Mouse (Mus musculus) thymus, adult 2 months (tissue): ENCODE measurements around the gene Cops4. TPM values are rescaled to one million over a fixed set of nuclear protein-coding genes. Genes with fewer than 3 reads are reported as not detected.

ENCODE experiments used
- DNase-seq: peaks from one replicate; pipeline ENCODE4 v3.0.0; 2021
- H3K27ac ChIP-seq: fragments of 200-500 bp; 2 replicates; pipeline ENCODE4 v1.5.1; 2012; ENCODE audit warnings: low read length, control low read depth; ENCODE audit not compliant: control insufficient read depth, insufficient read depth
- H3K27me3 ChIP-seq: fragments of 200-500 bp; 2 replicates; pipeline ENCODE4 v1.6.1; 2012; ENCODE audit warnings: mild to moderate bottlenecking, low read length, moderate library complexity, mixed read lengths; ENCODE audit not compliant: control insufficient read depth, insufficient read depth
- H3K36me3 ChIP-seq: fragments of 200-500 bp; 2 replicates; pipeline ENCODE4 v1.6.1; 2012; ENCODE audit warnings: mild to moderate bottlenecking, low read length, moderate library complexity; ENCODE audit not compliant: control insufficient read depth, insufficient read depth
- H3K4me1 ChIP-seq: fragments of 200-500 bp; replicated peaks from 2 replicates; pipeline ENCODE4 v1.6.1; 2012; ENCODE audit warnings: low read length; ENCODE audit not compliant: control insufficient read depth, insufficient read depth
- H3K4me3 ChIP-seq: fragments of 200-500 bp; 2 replicates; pipeline ENCODE4 v1.5.1; 2012; ENCODE audit warnings: mild to moderate bottlenecking, low read length, control low read depth, moderate library complexity; ENCODE audit not compliant: control insufficient read depth, insufficient read depth
- CTCF ChIP-seq: fragments of 200-500 bp; IDR thresholded peaks from 2 replicates; pipeline ENCODE4 v1.5.1; 2012; ENCODE audit warnings: mild to moderate bottlenecking, control low read depth, low read length, moderate library complexity, borderline replicate concordance; ENCODE audit not compliant: control insufficient read depth, poor library complexity, insufficient read depth; ENCODE audit errors: extremely low read depth
- POLR2A ChIP-seq: fragments of 200-500 bp; IDR thresholded peaks from 2 replicates; pipeline ENCODE4 v1.6.1; 2012; ENCODE audit warnings: mild to moderate bottlenecking, low read length, control low read depth, moderate library complexity; ENCODE audit not compliant: control insufficient read depth, poor library complexity, insufficient read depth; ENCODE audit errors: extremely low read depth
- WGBS: fragments of 180-500 bp; shearing (Covaris S2); methylation state at CpG from one replicate; pipeline ENCODE4 v1.1.7; 2018; 5-methylcytosine and 5-hydroxymethylcytosine counted together
- polyA plus RNA-seq: library from polyadenylated mRNA; depleted of rRNA; stranded (reverse); fragments of >200 nt; gene quantifications from 2 replicates; pipeline ENCODE4 v1.2.3, GENCODE M21; 2012; rRNA removed

Cops4 gene
- polyA plus RNA-seq: 24.8 and 26.7 TPM in 2 replicates

DNA sequence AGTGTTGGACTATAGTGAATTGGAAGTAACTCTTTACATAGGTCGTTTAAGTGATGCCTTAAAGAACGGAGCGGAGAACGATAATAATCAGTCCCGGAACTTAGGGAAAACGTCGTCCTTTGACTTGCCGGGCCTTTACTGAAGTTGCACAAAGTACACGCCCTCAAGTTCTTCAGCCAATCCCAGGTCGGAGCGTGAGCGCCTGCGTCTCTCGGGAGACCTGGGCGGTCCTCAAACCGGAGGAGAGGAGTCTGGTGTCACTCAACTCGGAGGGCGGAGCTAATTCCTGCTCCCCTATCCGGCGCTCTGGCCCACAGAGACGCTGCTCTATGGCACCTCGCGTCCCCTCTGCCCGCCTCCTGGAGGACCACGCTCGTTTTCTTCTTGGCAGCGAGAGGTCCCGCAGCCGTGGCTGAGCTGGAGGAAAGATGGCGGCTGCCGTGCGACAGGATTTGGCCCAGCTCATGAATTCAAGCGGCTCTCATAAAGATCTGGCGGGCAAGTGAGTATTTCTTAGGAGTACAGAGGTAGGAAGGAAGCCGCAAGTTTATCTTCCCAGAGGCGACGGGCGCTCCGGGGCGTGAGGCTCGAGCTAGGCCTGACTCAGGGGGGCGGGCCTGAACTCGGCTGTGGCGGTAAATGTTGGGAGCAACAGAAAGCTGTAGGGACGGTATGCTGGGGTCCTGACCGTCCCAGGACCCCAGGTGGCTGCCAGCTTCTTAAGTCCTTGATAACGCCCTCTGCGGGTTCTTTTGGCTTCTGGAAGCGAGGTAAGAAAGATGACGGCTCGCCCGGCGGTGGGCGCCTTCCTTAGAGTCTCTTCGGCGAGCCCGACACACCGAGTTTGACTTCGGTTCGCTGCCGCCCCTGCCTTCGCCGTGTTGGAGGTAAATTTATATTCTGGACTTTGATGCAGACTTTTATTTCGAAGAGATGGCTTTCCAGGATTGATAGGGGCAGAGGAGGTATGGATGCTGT is at the start of gene Cops4:
TSS of gene Cops4 (plus strand) at position 261 of the 978 bp plus-strand sequence.
- WGBS: under 1% methylated on average over 64 of the region's 64 CpGs
- H3K36me3 ChIP-seq: no peaks in the 10 kb centered on the region
- peak within 1 kb of the TSS; percentile 21; the same call in 1 of the 2 replicates for H3K27ac ChIP-seq
- DNase-seq: peak; percentile 99
- no peak for TF ChIP-seq POLR2A
- peak; percentile 40; the same call in 1 of the 2 replicates for TF ChIP-seq CTCF
- no peaks in the 10 kb centered on the region for H3K27me3 ChIP-seq
- peaks cover 5% of the 10 kb centered on the region; the same call in 1 of the 2 replicates for H3K4me1 ChIP-seq
- H3K4me3 ChIP-seq: peak within 1 kb of the TSS; percentile 66

DNA sequence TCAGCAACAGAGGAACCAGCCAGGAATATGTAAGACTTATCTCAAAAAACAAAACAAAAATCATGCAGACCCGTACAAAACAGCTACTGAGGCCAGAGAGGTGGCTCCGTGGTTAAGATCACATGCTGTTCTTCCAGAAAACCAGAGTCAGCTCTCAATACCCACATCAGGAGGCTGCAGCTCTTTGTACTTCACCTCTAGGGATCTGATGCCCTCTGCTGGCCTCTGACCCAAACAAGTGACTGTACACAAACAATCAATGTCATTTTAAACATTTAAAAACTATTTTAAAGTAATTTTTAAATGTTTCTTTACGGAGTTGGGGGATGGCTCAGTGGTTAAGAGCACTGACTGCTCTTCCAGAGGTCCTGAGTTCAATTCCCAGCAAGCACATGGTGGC is 41.8 kb upstream of the Cops4 start:
- no peak for DNase-seq
- TF ChIP-seq POLR2A (no peak), CTCF (no peak)
- H3K36me3 ChIP-seq: peaks cover 15% of the 10 kb centered on the region
- no peak overlapping the region for H3K4me3 ChIP-seq
- no peak overlapping the region for H3K27ac ChIP-seq
- H3K4me1 ChIP-seq: no peaks in the 10 kb centered on the region; the same call in 1 of the 2 replicates
- WGBS: 40% methylated on average over 3 of the region's 3 CpGs
- H3K27me3 ChIP-seq: no peaks in the 10 kb centered on the region

DNA sequence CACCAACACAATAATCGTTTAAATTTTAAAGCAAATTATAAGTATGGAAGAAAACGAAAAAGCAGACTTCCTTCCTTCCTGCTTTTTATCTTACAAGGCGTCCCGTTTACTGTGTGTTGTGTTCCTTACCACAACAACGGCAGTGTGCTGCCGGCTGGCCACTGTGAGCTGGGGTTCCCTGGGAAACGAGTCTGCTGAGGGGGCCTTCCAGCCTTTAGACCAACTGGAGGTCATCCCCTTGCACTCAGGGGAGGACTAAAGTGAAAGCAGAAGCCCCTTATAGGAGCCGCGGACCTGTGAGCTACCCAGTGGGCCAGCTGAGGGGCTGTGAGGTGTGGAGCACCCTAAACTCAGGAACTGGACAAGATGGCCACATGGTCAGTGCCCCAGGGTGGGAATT is 40.5 kb upstream of the Cops4 start:
- TF ChIP-seq CTCF (no peak), POLR2A (no peak)
- 29% methylated on average over 9 of the region's 9 CpGs for WGBS
- no peak for DNase-seq
- no peak overlapping the region for H3K4me3 ChIP-seq
- no peaks in the 10 kb centered on the region; the same call in 1 of the 2 replicates for H3K4me1 ChIP-seq
- no peak overlapping the region for H3K27ac ChIP-seq
- H3K36me3 ChIP-seq: peaks cover 8% of the 10 kb centered on the region
- H3K27me3 ChIP-seq: no peaks in the 10 kb centered on the region

DNA sequence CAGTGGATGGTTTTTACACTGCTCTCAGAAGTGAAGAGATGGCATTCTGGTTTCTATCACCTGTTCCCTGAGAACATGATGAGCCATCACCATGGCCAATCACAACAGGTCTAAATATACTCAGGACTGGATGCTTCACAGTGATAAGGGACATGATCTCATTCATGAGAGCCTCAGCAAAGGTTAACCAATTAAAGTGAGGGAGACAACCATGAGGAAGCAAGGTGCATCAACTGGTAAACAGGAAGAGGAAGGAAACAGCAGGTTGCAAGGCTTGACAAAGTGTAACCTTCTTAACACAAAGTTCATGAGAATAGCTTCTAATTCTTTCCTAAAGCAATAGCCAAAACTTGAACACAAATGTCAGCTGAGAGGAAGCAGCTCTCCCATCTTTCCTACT is 34.5 kb upstream of the Cops4 start:
- Histone ChIP-seq H3K36me3 (peaks cover 6% of the 10 kb centered on the region), H3K4me1 (no peaks in the 10 kb centered on the region), H3K27ac (no peak overlapping the region), H3K4me3 (no peak overlapping the region), H3K27me3 (no peaks in the 10 kb centered on the region)
- no peak for DNase-seq
- TF ChIP-seq CTCF (no peak), POLR2A (no peak)

DNA sequence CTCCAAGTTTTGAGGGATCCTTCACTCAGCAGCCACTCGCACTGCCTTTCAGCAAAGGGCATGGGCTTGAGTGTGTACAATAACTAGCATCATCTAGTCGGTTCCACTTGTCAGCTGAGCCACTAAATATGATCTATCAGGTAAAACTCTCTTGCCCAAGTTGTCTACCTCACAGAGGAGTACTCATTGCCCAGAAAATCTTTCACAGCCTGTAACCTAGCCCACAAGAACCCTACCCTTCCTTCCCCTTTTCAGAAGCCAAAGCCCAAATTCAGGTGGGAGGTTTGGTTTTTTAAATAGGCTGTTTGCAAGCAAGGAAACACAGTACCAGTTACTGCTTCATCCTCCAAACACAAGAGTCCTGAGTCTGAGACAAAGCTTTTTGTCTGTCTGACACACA is 31.0 kb upstream of the Cops4 start:
- peaks cover 6% of the 10 kb centered on the region for H3K36me3 ChIP-seq

DNA sequence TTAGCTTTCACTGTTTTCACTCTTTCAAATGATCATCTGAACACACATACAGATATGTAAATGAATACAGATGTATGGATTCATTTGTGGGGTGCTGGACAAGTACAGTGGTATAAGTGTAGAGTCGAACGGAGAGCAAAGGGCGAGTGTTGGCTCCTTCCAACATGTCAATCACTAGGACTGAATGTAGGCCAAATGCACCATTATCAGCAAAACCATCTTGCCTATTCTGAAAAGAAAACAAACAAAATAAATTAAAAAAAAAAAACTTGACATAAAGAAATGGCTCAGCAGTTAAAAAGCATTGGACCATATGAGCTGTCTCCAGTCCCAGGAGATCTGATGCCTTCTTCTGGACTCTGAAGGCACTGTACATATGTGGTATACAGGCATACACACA is 29.9 kb upstream of the Cops4 start:
- no peak overlapping the region for H3K4me3 ChIP-seq
- H3K27ac ChIP-seq: no peak overlapping the region
- no peaks in the 10 kb centered on the region for H3K4me1 ChIP-seq
- TF ChIP-seq CTCF (no peak), POLR2A (no peak)
- H3K27me3 ChIP-seq: no peaks in the 10 kb centered on the region
- H3K36me3 ChIP-seq: peaks cover 6% of the 10 kb centered on the region
- WGBS: 94% methylated on average over 3 of the region's 3 CpGs
- DNase-seq: no peak

More for the DNA sequence above, 31.0 kb upstream of the Cops4 start:
- Histone ChIP-seq H3K27me3 (no peaks in the 10 kb centered on the region), H3K27ac (no peak overlapping the region), H3K4me1 (no peaks in the 10 kb centered on the region), H3K4me3 (no peak overlapping the region)
- TF ChIP-seq CTCF (no peak), POLR2A (no peak)
- 47% methylated on average over 2 of the region's 2 CpGs for WGBS
- no peak for DNase-seq
